In genomic region chr14:16181822-16182221, GRCm38 (mm10) we compare ENCODE assay signal across 22 mouse cellular contexts.
DNase-seq lines count a peak whose midpoint lies in the region; ATAC-seq lines count a peak whose summit lies in the region.
"Had no signal": no experiment of that assay in that cellular context is flagged by ENCODE, and none has a peak within 500 bp of the region (broad histone marks: within the 10 kb centered on the region; RNA-seq: fewer than 3 reads in every experiment).

No protein-coding gene starts in this region.

- peak; percentile 72; the same call in 1 of the 2 replicates for ATAC-seq in hindbrain, embryonic 16.5 days
- ATAC-seq in hindbrain, embryonic 11.5 days (ENCODE audit: low FRiP score) = no peak
- peak; percentile 43 for ATAC-seq in CD4-positive, CD25-positive, alpha-beta regulatory T cell, adult 4 months
- ATAC-seq: forebrain, embryonic 15.5 days; lung, postnatal 0 days had no signal

- no peaks in the 10 kb centered on the region for H3K9me3 ChIP-seq in hindbrain, embryonic 16.5 days (ENCODE audit: control insufficient read depth, low read length)
- no peaks in the 10 kb centered on the region for H3K9me3 ChIP-seq in hindbrain, embryonic 11.5 days (ENCODE audit: control insufficient read depth, low read length)
- H3K9me3 ChIP-seq: embryonic facial prominence, embryonic 12.5 days; forebrain, embryonic 15.5 days; G1E; hindbrain, embryonic 15.5 days; limb, embryonic 15.5 days had no signal

- no peak overlapping the region for H3K9ac ChIP-seq in hindbrain, embryonic 16.5 days (ENCODE audit: low read depth, low read length)
- H3K9ac ChIP-seq in hindbrain, embryonic 11.5 days (ENCODE audit: low read depth, low read length) = no peak overlapping the region
- H3K9ac ChIP-seq: embryonic facial prominence, embryonic 12.5 days; forebrain, embryonic 15.5 days; hindbrain, embryonic 15.5 days; limb, embryonic 15.5 days had no signal

- no peak overlapping the region for H3K4me3 ChIP-seq in hindbrain, embryonic 16.5 days (ENCODE audit: low read length)
- no peak overlapping the region for H3K4me3 ChIP-seq in hindbrain, embryonic 11.5 days (ENCODE audit: low read depth, low read length)
- H3K4me3 ChIP-seq: embryonic facial prominence, embryonic 12.5 days; forebrain, embryonic 15.5 days; hindbrain, embryonic 15.5 days; layer of hippocampus, adult 2 months; limb, embryonic 15.5 days had no signal

- no peaks in the 10 kb centered on the region for H3K4me1 ChIP-seq in hindbrain, embryonic 16.5 days (ENCODE audit: control insufficient read depth, insufficient read depth, low read depth, low read length)
- no peaks in the 10 kb centered on the region for H3K4me1 ChIP-seq in hindbrain, embryonic 11.5 days (replicated peaks; ENCODE audit: control insufficient read depth, insufficient read depth, low read length)
- H3K4me1 ChIP-seq: embryonic facial prominence, embryonic 12.5 days; forebrain, embryonic 15.5 days; hindbrain, embryonic 15.5 days; limb, embryonic 15.5 days had no signal

- H3K27me3 ChIP-seq in hindbrain, embryonic 16.5 days (replicated peaks; ENCODE audit: control insufficient read depth, insufficient read depth, low read length) = no peaks in the 10 kb centered on the region
- no peaks in the 10 kb centered on the region for H3K27me3 ChIP-seq in hindbrain, embryonic 11.5 days (ENCODE audit: control insufficient read depth, insufficient read depth, low read length)
- H3K27me3 ChIP-seq: embryonic facial prominence, embryonic 12.5 days; forebrain, embryonic 15.5 days; hindbrain, embryonic 15.5 days; limb, embryonic 15.5 days had no signal

- H3K27ac ChIP-seq in hindbrain, embryonic 16.5 days (ENCODE audit: low read depth, low read length) = no peak overlapping the region
- H3K27ac ChIP-seq in hindbrain, embryonic 11.5 days (ENCODE audit: low read depth, low read length) = no peak overlapping the region
- H3K27ac ChIP-seq: embryonic facial prominence, embryonic 12.5 days; forebrain, embryonic 15.5 days; hindbrain, embryonic 15.5 days; layer of hippocampus, adult 2 months; limb, embryonic 15.5 days had no signal

- no peaks in the 10 kb centered on the region for H3K36me3 ChIP-seq in hindbrain, embryonic 16.5 days (ENCODE audit: control insufficient read depth, insufficient read depth, low read length)
- H3K36me3 ChIP-seq in hindbrain, embryonic 11.5 days (ENCODE audit: control insufficient read depth, insufficient read depth, low read length) = no peaks in the 10 kb centered on the region
- H3K36me3 ChIP-seq: embryonic facial prominence, embryonic 12.5 days; forebrain, embryonic 15.5 days; G1E; hindbrain, embryonic 15.5 days; limb, embryonic 15.5 days had no signal

- DNase-seq in hindbrain, embryonic 11.5 days (ENCODE audit: low spot score) = no peak
- DNase-seq in brain, adult 2 months (ENCODE audit: low read depth, low spot score) = peak; percentile 36
- peak; percentile 25 to 48 for DNase-seq in thymus, postnatal 10 days (ENCODE audit: low spot score in 2 of 2)
- DNase-seq in embryo, embryonic 10 days (ENCODE audit: low spot score) = no peak
- no peak for DNase-seq in kidney, adult 8-10 months
- DNase-seq in lung, postnatal 36 days = no peak
- DNase-seq: adrenal gland, postnatal 25 days; cerebellum, adult 18-20 months; gastrocnemius, postnatal 36 days; kidney, adult 2 months; kidney, postnatal 14 days; midbrain, embryonic 14.5 days; spleen, adult 18-20 months had no signal

- H3K4me2 ChIP-seq in hindbrain, embryonic 16.5 days (ENCODE audit: low read length) = no peak overlapping the region
- no peak overlapping the region for H3K4me2 ChIP-seq in hindbrain, embryonic 11.5 days (replicated peaks; ENCODE audit: low read depth, low read length)
- H3K4me2 ChIP-seq: embryonic facial prominence, embryonic 12.5 days; forebrain, embryonic 15.5 days; hindbrain, embryonic 15.5 days; limb, embryonic 15.5 days had no signal

- WGBS in hindbrain, embryonic 16.5 days = 67% methylated on average over 2 of the region's 2 CpGs
- WGBS in hindbrain, embryonic 11.5 days = 74% methylated on average over 2 of the region's 2 CpGs

Comparison
In these comparisons a context has a peak if more than half of its experiments do, and no peak if none do; other contexts are left out.
1. DNase-seq: peak in brain, adult 2 months (single experiment) and thymus, postnatal 10 days (2 of 2); none in hindbrain, embryonic 11.5 days (single experiment), embryo, embryonic 10 days (single experiment), kidney, adult 8-10 months (0 of 2) and lung, postnatal 36 days (single experiment).